ENCODE assay signal across 12 mouse cellular contexts in the genomic region with DNA sequence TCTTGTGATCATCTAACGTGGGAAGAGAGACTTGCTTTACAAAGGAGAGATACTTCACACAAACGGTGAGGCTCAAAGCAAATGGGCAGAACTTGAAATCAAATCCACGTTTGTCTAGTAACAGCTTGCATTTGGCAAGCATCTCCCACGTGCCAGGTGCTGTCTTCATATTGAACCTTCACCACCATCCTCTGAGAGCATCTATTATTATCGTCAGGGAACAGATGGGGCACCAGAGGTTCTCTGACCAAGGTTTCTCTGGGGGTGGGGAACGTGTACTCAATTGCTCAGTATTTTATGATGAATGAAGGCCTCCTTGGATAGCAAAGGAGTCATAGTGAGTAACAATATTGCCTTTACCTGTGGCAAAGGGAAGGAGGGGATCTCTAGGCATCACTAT.
"Had no signal": no experiment of that assay in that cellular context is flagged by ENCODE, and none has a peak within 500 bp of the region (broad histone marks: within the 10 kb centered on the region; RNA-seq: fewer than 3 reads in every experiment).

No protein-coding gene starts in this region.

- H3K4me3 ChIP-seq: kidney, embryonic 15.5 days; limb, embryonic 13.5 days; midbrain, embryonic 12.5 days had no signal

- ATAC-seq: midbrain, embryonic 16.5 days had no signal

- DNase-seq: kidney, postnatal 14 days; layer of hippocampus, adult 9-11 months; left cerebral cortex, postnatal 4 days; lung, adult 18-20 months; thymus, adult 18-20 months; thymus, postnatal 14 days had no signal

- H3K27ac ChIP-seq: kidney, embryonic 15.5 days; limb, embryonic 13.5 days; liver, embryonic 14.5 days; midbrain, embryonic 12.5 days; stomach, postnatal 0 days had no signal
